Mouse (Mus musculus) liver, embryonic 14 days (tissue): Measurements from ENCODE around the gene Cldn6. TPM values are rescaled to one million over a fixed set of nuclear protein-coding genes. Genes with fewer than 3 reads are reported as not detected.

Experiments
- polyA plus RNA-seq: library from polyadenylated mRNA; depleted of rRNA; stranded (reverse); fragments of >200 nt; gene quantifications from 2 replicates; pipeline ENCODE4 v1.2.3, GENCODE M21; 2012; rRNA removed

The Cldn6 gene
- polyA plus RNA-seq, result 0.38 and 0.81 TPM in 2 replicates

DNA sequence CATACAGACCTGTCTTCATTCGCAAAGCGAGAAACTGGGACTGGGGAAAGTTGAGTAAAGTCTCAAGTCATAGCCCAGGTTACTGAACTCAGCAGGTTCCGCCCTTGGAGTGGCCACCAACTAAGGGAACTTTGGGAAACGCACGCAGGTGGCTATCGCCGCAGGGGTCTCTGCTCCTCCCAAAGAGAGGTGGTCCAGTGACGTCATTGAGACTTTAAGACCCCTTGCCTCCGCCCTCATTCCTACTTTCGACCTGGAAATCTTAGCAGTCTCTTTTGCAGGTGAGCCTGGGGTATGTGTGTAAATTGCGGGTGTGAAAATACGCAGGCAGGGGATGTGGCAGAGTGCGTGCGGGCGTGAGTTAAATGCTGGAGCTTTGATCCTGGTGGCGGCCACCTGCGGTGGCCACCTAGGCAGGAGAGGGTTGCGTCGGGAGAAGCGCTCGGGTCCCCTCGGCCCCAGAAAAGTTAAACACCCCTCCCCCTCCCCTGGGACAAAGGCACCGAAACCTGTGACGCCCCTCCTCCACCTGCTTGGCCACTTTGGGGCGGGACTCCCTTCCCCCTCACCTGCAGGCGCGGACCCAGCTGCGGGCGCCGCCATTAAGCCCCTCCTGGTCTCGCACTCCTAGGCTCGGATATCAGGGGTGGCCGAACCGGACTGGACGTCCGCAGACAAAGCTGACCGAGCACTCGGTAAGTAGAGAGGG, at the start of gene Cldn6:
Gene Cldn6, plus strand, starts transcription at position 123 of the 709 bp plus-strand sequence.

DNA sequence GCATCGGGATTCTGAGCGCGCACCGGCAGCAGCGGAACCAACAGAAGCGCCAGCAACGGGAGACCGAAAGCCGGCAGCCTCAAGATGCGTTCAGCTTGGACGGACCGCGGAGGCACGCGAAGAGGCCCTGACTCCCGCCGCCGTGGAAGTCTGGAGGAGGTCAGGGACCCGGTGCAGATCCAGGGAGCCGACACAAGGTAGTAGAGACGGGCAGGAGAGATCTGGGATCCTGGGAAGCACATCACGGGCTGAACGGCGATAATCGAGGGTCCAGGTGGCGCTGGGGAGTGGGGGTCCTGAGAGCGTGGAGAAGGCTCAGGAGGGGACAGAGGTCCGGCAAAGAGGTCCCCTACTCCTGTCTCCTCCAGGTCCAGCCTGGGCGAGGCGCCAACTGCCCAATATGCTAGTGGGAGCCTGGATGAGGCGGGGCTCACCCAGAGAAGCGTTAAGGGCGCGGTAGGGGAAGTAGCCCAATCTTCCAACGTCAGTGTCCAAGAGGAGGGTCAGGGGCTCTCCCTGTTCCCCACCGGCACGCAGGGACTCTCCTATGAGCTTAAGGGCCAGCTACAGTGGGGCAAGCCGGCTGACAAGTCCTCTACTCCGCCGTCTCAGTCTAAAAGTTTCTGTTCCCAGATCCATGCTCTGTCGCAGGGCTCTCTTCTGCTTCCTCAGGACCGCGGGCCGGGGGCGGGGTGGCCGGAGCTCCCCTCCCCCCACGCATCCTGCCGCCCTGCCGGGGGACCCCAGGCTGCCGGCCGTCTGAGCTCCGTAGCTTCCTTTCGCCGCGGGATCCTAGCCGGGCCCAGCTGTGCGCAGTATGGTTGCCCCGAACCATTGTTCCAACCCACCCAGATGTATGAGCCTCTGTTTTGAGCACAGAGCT, 34.2 kb upstream of the Cldn6 start, which contains the start of gene Mmp25:
Gene Mmp25, minus strand, starts transcription at position 665 of the 883 bp plus-strand sequence.

DNA sequence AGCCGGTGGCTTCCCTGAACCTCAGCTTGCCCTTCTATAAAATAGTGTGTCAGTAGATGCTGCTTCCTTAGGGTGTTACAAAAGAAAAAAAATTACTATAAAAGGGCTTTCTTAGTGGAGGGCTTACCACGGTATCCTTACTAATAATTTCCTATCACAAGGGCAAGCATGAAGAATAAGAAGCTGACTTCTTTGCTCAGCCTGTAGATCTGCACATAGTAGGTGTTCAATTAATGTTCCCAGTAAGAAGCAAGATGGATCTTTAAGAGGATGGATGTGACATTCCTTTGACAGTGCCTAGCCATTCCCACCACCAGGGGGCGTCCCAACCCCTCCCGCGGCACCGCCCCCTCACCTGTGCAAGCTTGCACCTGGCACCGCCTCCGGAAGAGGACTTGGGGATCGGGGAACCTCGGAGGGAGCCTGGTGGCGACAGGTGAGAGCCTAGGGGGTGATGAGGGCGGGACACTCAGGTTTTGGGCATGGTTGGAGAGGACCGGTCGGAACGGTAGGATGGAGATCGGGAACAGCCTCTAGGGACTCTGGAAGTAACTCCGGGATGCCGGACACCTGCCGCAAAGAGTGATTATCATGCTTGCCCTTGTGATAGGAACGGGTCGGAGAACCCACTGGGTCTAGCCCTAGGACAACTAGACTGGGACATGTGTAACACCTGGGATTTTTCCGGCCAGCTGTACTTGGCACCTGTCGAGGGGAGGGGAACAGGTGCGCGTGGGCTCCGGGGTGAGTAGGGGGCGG, 18.8 kb upstream of the Cldn6 start, which contains the start of gene Bicdl2:
Gene Bicdl2, plus strand, starts transcription at position 390 of the 759 bp plus-strand sequence.

DNA sequence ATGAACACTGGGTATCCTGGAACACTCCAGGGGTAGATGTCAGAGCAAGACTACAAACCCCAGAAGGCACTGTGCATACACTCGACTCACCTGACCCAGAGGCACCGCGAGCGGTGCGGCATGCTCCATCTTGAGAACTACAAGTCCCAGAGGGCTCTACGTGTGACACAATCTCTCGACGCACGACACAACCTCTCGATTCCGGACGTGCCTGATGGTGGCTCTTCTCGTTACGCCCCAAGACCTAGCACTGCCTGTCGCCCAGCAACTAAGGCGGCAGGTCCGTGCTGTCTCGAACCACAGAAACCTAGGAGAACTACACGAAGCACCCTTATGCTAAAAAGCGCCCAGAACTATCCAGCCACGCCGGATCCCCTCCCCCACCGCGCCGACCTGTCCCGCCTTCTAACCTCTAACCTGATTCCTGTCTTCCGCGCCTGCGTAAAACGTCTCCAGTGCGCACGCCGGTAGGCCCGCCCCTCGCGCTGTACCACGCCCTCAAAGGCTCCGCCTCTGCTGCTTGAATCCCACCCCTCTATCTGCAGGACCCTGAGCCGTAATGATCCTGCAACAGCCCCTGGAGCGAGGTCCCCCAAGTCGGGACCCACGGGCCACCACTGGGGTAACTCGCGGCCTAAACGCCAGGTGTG, 5.5 kb upstream of the Cldn6 start, which contains the start of the genes Hcfc1r1 and Thoc6:
Gene Hcfc1r1, plus strand, starts transcription at position 173 of the 650 bp plus-strand sequence.
Gene Thoc6, minus strand, starts transcription at position 459 of the 650 bp plus-strand sequence.

DNA sequence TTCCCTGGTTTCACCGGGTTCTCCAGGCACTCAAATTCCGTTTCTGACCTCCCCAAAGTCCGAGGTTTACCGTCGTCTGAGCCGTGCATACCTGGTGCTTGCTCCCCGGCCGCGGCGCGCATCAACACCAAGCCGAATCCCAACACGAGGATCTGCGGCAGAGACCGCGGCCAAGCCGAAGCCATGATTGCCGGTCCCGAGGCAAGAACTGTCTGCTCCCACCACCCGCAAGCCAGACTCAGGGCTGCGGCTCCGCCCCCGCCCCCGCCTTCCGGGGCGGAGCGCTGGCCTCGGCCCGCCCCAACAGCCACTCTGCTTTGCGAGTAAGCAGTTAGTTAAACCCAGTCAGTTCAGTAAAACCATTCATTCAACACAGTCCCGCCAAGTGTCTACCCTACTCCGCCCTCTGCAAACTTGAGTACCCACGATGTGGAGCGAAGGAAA, 1.8 kb upstream of the Cldn6 start, which contains the start of gene Tnfrsf12a:
Gene Tnfrsf12a, minus strand, starts transcription at position 233 of the 444 bp plus-strand sequence.

DNA sequence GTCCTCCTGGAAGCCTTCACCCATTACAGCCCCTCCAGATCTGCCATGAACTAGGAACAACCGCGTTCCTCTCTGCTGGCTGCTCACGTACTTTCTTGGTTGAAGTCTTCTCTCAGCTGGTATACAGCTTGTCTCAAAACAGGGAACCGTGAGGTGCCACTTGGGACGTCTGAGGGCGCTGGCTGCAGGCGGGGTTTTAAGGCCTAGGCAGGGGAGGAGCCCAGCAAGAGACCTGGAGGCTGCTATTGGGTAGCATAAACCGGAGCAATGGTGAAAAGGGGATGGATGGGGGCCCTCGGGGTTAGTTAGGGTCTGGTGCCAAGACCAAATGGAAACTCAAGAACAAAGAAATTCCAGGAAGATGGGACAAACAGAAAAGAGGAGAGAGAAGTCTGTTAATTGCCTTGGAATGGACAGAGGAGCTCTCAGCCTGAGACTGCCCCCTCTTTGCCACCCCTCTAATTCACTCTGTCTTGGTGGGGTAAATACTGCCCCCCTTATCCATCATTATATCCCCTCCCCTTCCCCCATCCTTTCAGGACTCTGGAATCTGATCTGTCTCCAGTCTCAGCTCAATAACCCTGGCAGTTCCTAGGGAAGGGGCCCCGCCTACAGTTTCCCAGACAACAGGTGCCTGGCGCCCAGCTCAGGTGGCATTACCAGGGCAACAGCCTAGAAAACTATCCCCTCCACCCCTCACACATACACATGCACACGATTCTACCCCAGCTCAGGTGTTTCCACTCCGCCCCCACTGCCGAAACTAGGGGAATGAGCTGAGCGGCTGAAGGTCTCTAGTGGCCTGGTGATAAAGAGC, 5.0 kb downstream of the Cldn6 start, which contains the start of gene Cldn9:
Gene Cldn9, minus strand, starts transcription at position 171 of the 817 bp plus-strand sequence.

DNA sequence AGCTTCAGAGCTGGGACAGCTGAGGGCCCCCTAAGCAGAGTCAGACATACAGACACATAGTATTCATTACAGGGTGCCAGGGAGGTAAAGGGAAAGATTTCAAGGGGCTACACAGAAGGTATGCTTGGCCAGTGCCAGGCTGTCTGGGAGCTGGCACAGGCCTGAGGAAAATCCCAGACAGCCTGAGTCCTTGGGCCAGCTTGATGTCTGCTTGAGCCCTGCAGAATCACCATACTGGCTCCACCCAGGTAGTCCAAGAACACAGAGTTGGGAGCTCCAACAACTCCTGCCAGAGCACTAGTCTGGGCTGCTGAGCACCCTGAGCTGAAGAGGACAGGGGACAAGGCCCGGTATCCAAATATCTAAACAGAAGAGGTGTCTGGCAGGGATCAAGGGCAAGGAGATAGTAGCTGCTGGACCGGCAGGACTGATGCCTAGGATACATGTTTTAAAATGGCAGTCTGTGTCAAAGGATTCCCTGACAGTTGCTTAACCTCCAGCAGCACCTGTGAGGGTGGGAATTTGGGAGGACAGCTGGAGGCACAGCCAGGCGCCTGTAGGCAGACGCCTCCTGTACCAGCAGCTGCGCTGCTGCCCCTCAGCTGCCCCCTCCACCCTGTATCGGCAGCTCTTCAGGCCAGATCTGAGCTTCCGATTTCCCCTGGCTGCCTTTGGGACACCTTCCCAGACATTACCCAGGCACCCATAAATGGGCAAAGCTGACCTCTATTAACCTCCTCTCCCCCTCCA, 43.5 kb downstream of the Cldn6 start, which contains the start of gene 1520401A03Rik:
Gene 1520401A03Rik, minus strand, starts transcription at position 408 of the 750 bp plus-strand sequence.

DNA sequence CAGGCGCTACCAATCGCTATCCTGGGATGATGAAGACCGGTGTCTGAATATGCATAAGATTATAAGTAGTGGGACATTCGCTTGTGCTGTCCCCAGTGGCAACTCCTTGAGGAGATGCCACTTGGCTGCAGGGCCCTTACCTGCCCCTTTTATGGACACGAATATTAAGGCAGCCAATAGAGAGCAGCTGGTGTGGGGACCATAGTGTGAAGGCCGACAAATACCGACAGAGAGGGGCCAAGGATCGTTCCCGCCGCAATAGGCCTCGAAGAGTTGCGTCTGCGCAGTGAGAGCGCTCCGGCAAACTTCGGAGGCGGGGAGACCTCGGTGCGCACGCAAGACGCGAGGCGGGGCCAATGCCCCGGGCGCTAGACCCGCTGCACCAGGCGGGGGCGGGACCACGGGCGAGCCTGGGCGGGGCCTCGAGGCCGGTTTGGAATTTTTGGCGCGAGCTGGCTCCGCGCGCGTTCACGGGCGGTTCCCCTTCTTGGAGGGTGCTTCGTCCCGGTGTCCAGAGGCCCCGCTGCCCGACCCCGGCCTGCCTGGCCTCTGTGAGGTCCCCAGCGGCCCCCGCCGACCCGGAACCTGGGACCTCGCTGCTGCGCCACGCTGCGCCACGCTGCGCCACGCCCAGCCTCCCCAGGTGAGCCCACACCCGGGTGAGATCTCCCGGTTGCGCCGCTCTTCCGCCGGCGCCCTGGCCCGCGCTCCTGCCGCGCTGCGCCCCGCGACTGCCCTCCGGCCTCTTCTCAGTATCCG, 47.1 kb downstream of the Cldn6 start, which contains the start of gene Pkmyt1:
Gene Pkmyt1, plus strand, starts transcription at position 338 of the 759 bp plus-strand sequence.

Other genes starting within 250 kb of the Cldn6 start
- gene Vmn2r117, start 199.6 kb upstream of the Cldn6 start, polyA plus RNA-seq, result not detected in 2 replicates
- 3.0 and 3.8 TPM in 2 replicates for gene Zfp213, start 115.0 kb upstream of the Cldn6 start, polyA plus RNA-seq
- gene Zfp13, start 79.8 kb upstream of the Cldn6 start, polyA plus RNA-seq, result 1.7 TPM in 2 replicates
- gene Zscan10, start 78.4 kb upstream of the Cldn6 start, polyA plus RNA-seq, result 0.03 TPM in 1 of 2 replicates, not detected in the other
- 0.10 and 0.12 TPM in 2 replicates for gene Mmp25, start 34.0 kb upstream of the Cldn6 start, polyA plus RNA-seq
- 0.03 TPM in 1 of 2 replicates, not detected in the other for gene Bicdl2, start 18.7 kb upstream of the Cldn6 start, polyA plus RNA-seq
- 11.5 and 12.4 TPM in 2 replicates for gene Hcfc1r1, start 5.7 kb upstream of the Cldn6 start, polyA plus RNA-seq
- 16.5 and 18.5 TPM in 2 replicates for gene Thoc6, start 5.4 kb upstream of the Cldn6 start, polyA plus RNA-seq
- gene Tnfrsf12a, start 1.8 kb upstream of the Cldn6 start, polyA plus RNA-seq, result 1.6 and 1.8 TPM in 2 replicates
- not detected in 2 replicates for gene Cldn9, start 4.8 kb downstream of the Cldn6 start, polyA plus RNA-seq
- 0.02 and 0.03 TPM in 2 replicates for gene 1520401A03Rik, start 43.5 kb downstream of the Cldn6 start, polyA plus RNA-seq
- 24.8 and 29.8 TPM in 2 replicates for gene Pkmyt1, start 47.1 kb downstream of the Cldn6 start, polyA plus RNA-seq
- gene Paqr4, start 61.6 kb downstream of the Cldn6 start, polyA plus RNA-seq, result 3.6 and 3.8 TPM in 2 replicates
- 0.07 TPM in 1 of 2 replicates, not detected in the other for gene Kremen2, start 66.6 kb downstream of the Cldn6 start, polyA plus RNA-seq
- 3.9 and 4.2 TPM in 2 replicates for gene Flywch1, start 92.4 kb downstream of the Cldn6 start, polyA plus RNA-seq
- gene Flywch2, start 106.8 kb downstream of the Cldn6 start, polyA plus RNA-seq, result 0.78 and 0.93 TPM in 2 replicates
- gene Srrm2, start 111.3 kb downstream of the Cldn6 start, polyA plus RNA-seq, result 104 and 131 TPM in 2 replicates
- gene Elob, start 149.9 kb downstream of the Cldn6 start, polyA plus RNA-seq, result 283 and 297 TPM in 2 replicates
- gene Prss33, start 156.8 kb downstream of the Cldn6 start, polyA plus RNA-seq, result not detected in 2 replicates
- not detected in 2 replicates for gene Prss32, start 164.6 kb downstream of the Cldn6 start, polyA plus RNA-seq
- gene Prss41, start 164.9 kb downstream of the Cldn6 start, polyA plus RNA-seq, result 0.11 and 0.14 TPM in 2 replicates
- gene Prss21, start 188.8 kb downstream of the Cldn6 start, polyA plus RNA-seq, result not detected in 2 replicates
- not detected in 2 replicates for gene Dcpp1, start 201.6 kb downstream of the Cldn6 start, polyA plus RNA-seq
- not detected in 2 replicates for gene Dcpp2, start 201.6 kb downstream of the Cldn6 start, polyA plus RNA-seq
- gene Dcpp3, start 238.2 kb downstream of the Cldn6 start, polyA plus RNA-seq, result not detected in 2 replicates